Comparison of ENCODE assay signal across 12 mouse cellular contexts in genomic region chr11:46084568-46084967, GRCm38 (mm10). TPM values are rescaled to one million over a fixed set of nuclear protein-coding genes. Genes with fewer than 3 reads are reported as not detected.
A peak's percentile ranks its signal among the peaks of the same experiment; 100 is the strongest.
DNase-seq lines count a peak whose midpoint lies in the region; ATAC-seq and TF ChIP-seq lines count a peak whose summit lies in the region.
"Had no signal": no experiment of that assay in that cellular context is flagged by ENCODE, and none has a peak within 500 bp of the region (broad histone marks: within the 10 kb centered on the region; RNA-seq: fewer than 3 reads in every experiment).

No protein-coding gene starts in this region.

- TF ChIP-seq POLR2A in thymus, adult 2 months (IDR thresholded peaks at IDR 0.05; ENCODE audit: control insufficient read depth, extremely low read depth, insufficient read depth, low read length, poor library complexity), result no peak

- H3K36me3 ChIP-seq in intestine, embryonic 14.5 days (ENCODE audit: control insufficient read depth, insufficient read depth, low read length), result 0 out of 2 replicates have a peak, but pooled peaks cover 6% of the 10 kb centered on the region
- no peaks in the 10 kb centered on the region for H3K36me3 ChIP-seq in intestine, postnatal 0 days (ENCODE audit: control insufficient read depth, insufficient read depth)
- no peaks in the 10 kb centered on the region for H3K36me3 ChIP-seq in thymus, adult 2 months (ENCODE audit: control insufficient read depth, insufficient read depth, low read length)
- H3K36me3 ChIP-seq in intestine, embryonic 15.5 days, result no peaks in the 10 kb centered on the region
- no peaks in the 10 kb centered on the region; the same call in 1 of the 2 replicates for H3K36me3 ChIP-seq in midbrain, embryonic 13.5 days
- H3K36me3 ChIP-seq: midbrain, embryonic 10.5 days had no signal

- ATAC-seq in intestine, embryonic 14.5 days (replicated peaks; ENCODE audit: low FRiP score, low TSS enrichment, low read depth), result no peak
- no peak for ATAC-seq in intestine, postnatal 0 days
- ATAC-seq in intestine, embryonic 15.5 days, result no peak
- ATAC-seq in midbrain, embryonic 13.5 days, result no peak
- ATAC-seq: hindbrain, postnatal 0 days had no signal

- 82% methylated on average over 3 of the region's 3 CpGs for WGBS in intestine, embryonic 14.5 days
- WGBS in intestine, postnatal 0 days, result 62% methylated on average over 3 of the region's 3 CpGs
- 93% methylated on average over 3 of the region's 3 CpGs for WGBS in thymus, adult 2 months
- 76% methylated on average over 3 of the region's 3 CpGs for WGBS in intestine, embryonic 15.5 days
- WGBS in midbrain, embryonic 13.5 days, result 87% methylated on average over 3 of the region's 3 CpGs

- no peak overlapping the region for H3K4me2 ChIP-seq in intestine, embryonic 14.5 days (ENCODE audit: low read length)
- no peak overlapping the region for H3K4me2 ChIP-seq in intestine, postnatal 0 days (replicated peaks; ENCODE audit: low read depth)
- H3K4me2 ChIP-seq in intestine, embryonic 15.5 days (replicated peaks), result no peak overlapping the region
- no peak overlapping the region for H3K4me2 ChIP-seq in midbrain, embryonic 13.5 days (replicated peaks)

- H3K4me3 ChIP-seq in intestine, embryonic 14.5 days (ENCODE audit: low read depth, low read length), result no peak overlapping the region
- no peak overlapping the region for H3K4me3 ChIP-seq in intestine, postnatal 0 days (ENCODE audit: low read depth, low read length)
- H3K4me3 ChIP-seq in thymus, adult 2 months (ENCODE audit: control insufficient read depth, insufficient read depth, low read length), result no peak overlapping the region
- H3K4me3 ChIP-seq in intestine, embryonic 15.5 days (replicated peaks), result no peak overlapping the region
- H3K4me3 ChIP-seq in midbrain, embryonic 13.5 days (replicated peaks), result no peak overlapping the region
- H3K4me3 ChIP-seq: midbrain, embryonic 10.5 days had no signal

- H3K4me1 ChIP-seq in intestine, embryonic 14.5 days (replicated peaks; ENCODE audit: control insufficient read depth, insufficient read depth, low read length), result peaks cover 18% of the 10 kb centered on the region
- H3K4me1 ChIP-seq in intestine, postnatal 0 days (replicated peaks; ENCODE audit: control insufficient read depth, insufficient read depth, low read length), result no peaks in the 10 kb centered on the region; the same call in none of the 2 replicates
- peaks cover 16% of the 10 kb centered on the region for H3K4me1 ChIP-seq in thymus, adult 2 months (replicated peaks; ENCODE audit: control insufficient read depth, insufficient read depth, low read length)
- peaks cover 10% of the 10 kb centered on the region; the same call in 1 of the 2 replicates for H3K4me1 ChIP-seq in intestine, embryonic 15.5 days (replicated peaks)
- H3K4me1 ChIP-seq in midbrain, embryonic 13.5 days (replicated peaks), result no peaks in the 10 kb centered on the region

- no peak for DNase-seq in intestine, embryonic 14.5 days (ENCODE audit: low spot score)
- DNase-seq in thymus, adult 2 months, result no peak
- DNase-seq in thymus, postnatal 36 days, result no peak
- DNase-seq in layer of hippocampus, adult 11-12 months (ENCODE audit: low spot score), result no peak
- no peak for DNase-seq in testis, postnatal 10 days (ENCODE audit: low spot score)
- DNase-seq: cerebellum, adult 8-10 months; right cerebral cortex, postnatal 25 days had no signal

- no peak overlapping the region for H3K9ac ChIP-seq in intestine, embryonic 14.5 days (ENCODE audit: low read length)
- H3K9ac ChIP-seq in intestine, postnatal 0 days (ENCODE audit: low read depth, low read length), result no peak overlapping the region
- no peak overlapping the region for H3K9ac ChIP-seq in intestine, embryonic 15.5 days
- H3K9ac ChIP-seq in midbrain, embryonic 13.5 days (replicated peaks), result no peak overlapping the region

- H3K9me3 ChIP-seq in intestine, embryonic 14.5 days (ENCODE audit: control insufficient read depth, low read length), result no peaks in the 10 kb centered on the region
- no peaks in the 10 kb centered on the region for H3K9me3 ChIP-seq in intestine, postnatal 0 days (ENCODE audit: control insufficient read depth)
- no peaks in the 10 kb centered on the region for H3K9me3 ChIP-seq in intestine, embryonic 15.5 days
- no peaks in the 10 kb centered on the region for H3K9me3 ChIP-seq in midbrain, embryonic 13.5 days
- H3K9me3 ChIP-seq: midbrain, embryonic 10.5 days had no signal

- peak overlapping the region; percentile 14; the same call in 1 of the 2 replicates for H3K27ac ChIP-seq in intestine, embryonic 14.5 days (ENCODE audit: low read depth)
- no peak overlapping the region; the same call in 1 of the 2 replicates for H3K27ac ChIP-seq in intestine, postnatal 0 days (ENCODE audit: low read depth, low read length)
- H3K27ac ChIP-seq in thymus, adult 2 months (ENCODE audit: control insufficient read depth, insufficient read depth, low read length), result peak overlapping the region; percentile 72
- H3K27ac ChIP-seq in intestine, embryonic 15.5 days, result peak overlapping the region; percentile 49; the same call in 1 of the 2 replicates
- no peak overlapping the region for H3K27ac ChIP-seq in midbrain, embryonic 13.5 days
- H3K27ac ChIP-seq: hindbrain, postnatal 0 days; midbrain, embryonic 10.5 days had no signal

- no peaks in the 10 kb centered on the region for H3K27me3 ChIP-seq in intestine, embryonic 14.5 days (replicated peaks; ENCODE audit: control insufficient read depth, insufficient read depth, low read length)
- no peaks in the 10 kb centered on the region for H3K27me3 ChIP-seq in intestine, postnatal 0 days (replicated peaks; ENCODE audit: control insufficient read depth, insufficient read depth, low read length)
- no peaks in the 10 kb centered on the region for H3K27me3 ChIP-seq in thymus, adult 2 months (ENCODE audit: control insufficient read depth, insufficient read depth, low read length)
- H3K27me3 ChIP-seq in intestine, embryonic 15.5 days (replicated peaks), result no peaks in the 10 kb centered on the region
- no peaks in the 10 kb centered on the region for H3K27me3 ChIP-seq in midbrain, embryonic 13.5 days

- no peak for TF ChIP-seq CTCF in intestine, postnatal 0 days (IDR thresholded peaks at IDR 0.05; ENCODE audit: low read depth)
- TF ChIP-seq CTCF in thymus, adult 2 months (IDR thresholded peaks at IDR 0.05; ENCODE audit: borderline replicate concordance, control insufficient read depth, extremely low read depth, insufficient read depth, low read length, poor library complexity), result no peak

RNA-seq across cellular contexts. Expression of gene Adam19, which starts 28.8 kb away (rescaled TPM):
- polyA plus RNA-seq in intestine, embryonic 14.5 days (2014; fragmentation: Nextera tagmentation; extraction: Ambion mirVana), result 21.3 and 24.6 TPM in 2 replicates
- 4.0 and 4.5 TPM in 2 replicates for polyA plus RNA-seq in intestine, postnatal 0 days (2015; fragmentation: Nextera tagmentation; extraction: Ambion mirVana)
- 11.1 and 12.8 TPM in 2 replicates for polyA plus RNA-seq in thymus, adult 2 months (2012; rRNA removed)
- 16.5 and 16.6 TPM in 2 replicates for polyA plus RNA-seq in intestine, embryonic 15.5 days (2015; fragmentation: Nextera tagmentation; extraction: Ambion mirVana)
- polyA plus RNA-seq in midbrain, embryonic 13.5 days (2015; fragmentation: Nextera tagmentation; extraction: Ambion mirVana), result 8.8 and 10.5 TPM in 2 replicates

RNA-seq across cellular contexts. Expression of gene Gm12166, which starts 32.4 kb away (rescaled TPM):
- 4.1 and 4.6 TPM in 2 replicates for polyA plus RNA-seq in intestine, embryonic 14.5 days (2014; fragmentation: Nextera tagmentation; extraction: Ambion mirVana)
- 9.5 and 10.2 TPM in 2 replicates for polyA plus RNA-seq in intestine, postnatal 0 days (2015; fragmentation: Nextera tagmentation; extraction: Ambion mirVana)
- polyA plus RNA-seq in thymus, adult 2 months (2012; rRNA removed), result 24.2 and 28.5 TPM in 2 replicates
- 5.2 and 7.3 TPM in 2 replicates for polyA plus RNA-seq in intestine, embryonic 15.5 days (2015; fragmentation: Nextera tagmentation; extraction: Ambion mirVana)
- polyA plus RNA-seq in midbrain, embryonic 13.5 days (2015; fragmentation: Nextera tagmentation; extraction: Ambion mirVana), result 6.1 and 7.1 TPM in 2 replicates

Comparison
In these comparisons a context has a peak if more than half of its experiments do, and no peak if none do; other contexts are left out.
1. H3K27ac ChIP-seq: peak in intestine, embryonic 14.5 days (single experiment), thymus, adult 2 months (single experiment) and intestine, embryonic 15.5 days (single experiment); none in intestine, postnatal 0 days (single experiment) and midbrain, embryonic 13.5 days (single experiment).